Mouse (Mus musculus) kidney, postnatal 25 days (tissue): ENCODE measurements around the gene Gstcd.

Experiments
- DNase-seq, 2 experiments: peaks; one replicate each; pipeline ENCODE4 v3.0.0; 2021; ENCODE audit warnings: mixed read lengths in 2 of 2

Gstcd gene

DNA sequence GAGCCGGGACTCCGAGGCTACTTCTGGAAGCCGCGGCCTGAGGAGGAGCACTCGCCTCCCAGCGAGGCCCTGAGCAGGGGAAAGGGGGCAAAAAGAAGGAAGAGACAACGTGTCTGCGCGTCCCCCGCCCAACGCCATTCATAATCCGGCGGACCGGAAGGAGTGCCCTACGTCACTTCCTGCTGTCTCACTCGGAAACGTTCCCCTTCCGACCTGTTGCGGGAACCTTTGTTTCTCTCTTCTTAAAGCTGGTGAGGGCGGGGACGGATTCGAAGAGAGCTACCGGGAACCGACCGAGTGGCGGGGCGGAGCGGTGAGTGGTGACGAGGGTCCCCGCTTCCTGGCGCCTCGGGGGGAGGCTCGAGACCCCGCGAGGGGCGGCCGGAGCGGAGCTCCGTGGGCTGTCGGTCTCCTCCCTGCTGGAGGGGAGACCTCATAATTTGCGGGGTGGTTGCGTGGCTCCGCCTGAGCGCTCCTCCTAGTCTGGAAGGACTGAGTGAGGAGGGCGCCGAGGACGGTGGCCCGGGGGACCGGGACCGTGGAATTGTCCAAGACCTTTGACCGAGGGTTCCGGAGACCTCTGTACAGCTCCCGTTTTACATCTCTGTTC lies at the start of gene Gstcd, which contains the start of gene Ints12:
TSS of gene Gstcd (minus strand) at position 370 of the 610 bp plus-strand sequence.
TSS of gene Ints12 (plus strand) at position 177 of the 610 bp plus-strand sequence.
- peak; percentile 94 for DNase-seq

DNA sequence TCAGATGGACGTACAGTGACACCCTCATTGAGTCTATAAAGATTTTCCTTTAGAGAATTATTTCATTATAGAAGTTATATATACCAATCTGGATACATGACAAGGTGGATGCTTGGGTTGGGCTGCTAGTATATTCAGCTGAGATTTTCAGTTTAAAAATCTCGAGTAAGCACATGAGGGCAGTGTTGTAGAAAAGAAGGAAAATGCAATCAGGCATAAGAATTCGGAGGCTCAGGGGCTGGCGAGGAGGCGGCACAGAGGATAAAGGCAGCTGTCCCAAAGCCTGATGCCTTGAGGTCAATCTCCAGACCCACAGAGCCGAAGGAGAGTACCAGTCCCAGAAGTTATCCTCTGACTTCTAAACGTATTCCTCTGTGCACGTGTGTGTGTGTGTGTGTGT lies 40.8 kb upstream of the Gstcd start:
- no peak for DNase-seq

GRCm38 (mm10) chr3:133131372-133131771 lies 39.5 kb upstream of the Gstcd start:
- DNase-seq: no peak

DNA sequence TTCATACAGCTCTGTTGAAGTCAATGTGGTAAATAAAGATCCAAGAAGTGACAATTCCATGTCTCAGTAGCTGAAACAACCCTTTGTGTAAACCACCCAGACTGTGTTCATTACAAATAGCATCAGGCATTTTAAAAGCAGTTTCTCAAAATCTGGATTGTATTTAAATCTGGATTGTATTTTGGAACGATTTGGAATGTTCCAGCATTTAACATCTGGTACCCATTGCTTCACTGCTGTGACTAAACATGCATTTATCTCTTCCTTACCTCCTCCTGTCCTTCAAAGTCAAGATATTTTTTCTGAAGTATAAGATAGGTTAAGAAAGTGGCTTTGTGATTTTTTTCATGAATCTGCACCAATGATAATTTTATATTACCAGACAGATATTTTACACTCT lies 21.4 kb upstream of the Gstcd start:
- DNase-seq: no peak

- DNase-seq: peak; percentile 30 to 57
Observed at GRCm38 (mm10) chr3:133111741-133112140, 19.9 kb upstream of the Gstcd start.

DNA sequence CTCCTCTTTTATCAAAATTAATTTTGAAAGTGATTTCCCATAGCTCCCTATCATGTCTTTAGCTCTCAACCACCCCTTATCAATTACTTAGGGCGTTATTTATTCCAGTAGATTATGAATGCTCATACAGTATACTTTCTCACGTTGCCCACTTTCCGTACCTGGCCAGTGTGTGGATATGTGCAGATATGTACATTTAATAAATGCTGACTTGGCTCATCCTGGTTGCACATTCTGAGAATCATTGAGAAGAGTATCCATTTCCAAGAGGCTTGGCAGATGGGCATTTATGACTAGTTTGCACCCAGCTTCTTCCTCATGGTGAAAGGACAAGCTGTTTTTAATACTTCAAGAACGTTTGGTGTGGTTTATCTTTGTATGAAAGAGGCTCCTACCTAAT lies 18.0 kb upstream of the Gstcd start:
- DNase-seq: no peak

DNA sequence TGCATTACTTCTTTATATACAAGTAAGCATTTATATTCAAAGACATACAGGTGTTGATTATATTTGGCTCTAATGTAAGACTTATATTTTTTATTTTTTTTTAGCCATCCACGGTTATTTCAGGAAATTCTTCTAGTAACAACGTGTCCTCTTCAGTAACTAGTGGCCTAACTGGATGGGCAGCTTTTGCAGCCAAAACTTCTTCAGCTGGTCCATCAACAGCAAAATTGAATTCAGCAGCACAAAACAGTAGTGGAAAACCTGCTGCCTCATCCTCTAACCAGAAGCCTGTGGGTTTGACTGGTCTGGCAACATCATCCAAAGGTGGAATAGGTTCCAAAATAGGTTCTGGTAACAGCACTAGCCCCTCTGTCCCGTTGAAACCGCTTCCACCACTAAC lies 16.9 kb upstream of the Gstcd start:
- peak; percentile 30 to 41 for DNase-seq

DNA sequence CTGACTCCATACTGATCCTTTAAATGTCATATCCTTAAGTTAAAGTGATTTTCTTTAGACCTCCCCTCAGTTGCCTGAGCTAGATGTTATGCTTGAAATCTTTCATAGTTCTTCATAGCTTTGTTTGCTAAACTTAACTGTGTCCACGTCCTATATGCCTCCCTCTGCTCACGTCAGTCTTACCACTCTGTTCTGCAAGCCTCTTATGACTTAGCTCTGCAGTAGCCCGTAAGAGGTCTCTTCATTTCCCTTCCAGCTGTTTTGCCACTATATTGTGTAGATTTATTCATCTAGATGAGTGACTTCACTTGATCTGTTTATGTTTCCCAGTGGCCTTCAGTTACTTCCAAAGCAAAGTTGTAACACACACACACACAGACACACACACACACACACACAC lies 12.6 kb upstream of the Gstcd start:
- no peak for DNase-seq

- no peak for DNase-seq
Observed at GRCm38 (mm10) chr3:133103768-133104167, 11.9 kb upstream of the Gstcd start.

GRCm38 (mm10) chr3:133098909-133099308 lies 7.1 kb upstream of the Gstcd start:
- no peak for DNase-seq

DNA sequence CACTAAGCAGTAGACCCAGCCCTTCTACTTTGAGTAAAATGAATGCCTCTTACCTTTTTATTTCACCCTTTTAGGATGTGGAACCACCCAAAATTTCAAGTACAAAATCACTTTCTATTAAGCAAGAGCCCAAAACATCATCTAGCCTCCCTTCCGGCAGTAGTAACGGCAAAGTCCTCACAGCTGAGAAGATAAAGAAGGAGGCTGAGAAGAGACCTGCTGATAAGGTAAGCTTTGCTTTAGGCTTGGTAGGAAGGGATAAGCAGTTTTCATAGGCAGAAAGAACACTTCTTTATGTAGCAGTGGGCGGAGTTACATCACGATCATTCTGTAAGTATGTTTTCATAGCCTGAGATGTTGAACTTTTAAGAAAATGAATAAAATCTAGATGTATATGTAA lies 6.5 kb upstream of the Gstcd start:
- DNase-seq: no peak

DNA sequence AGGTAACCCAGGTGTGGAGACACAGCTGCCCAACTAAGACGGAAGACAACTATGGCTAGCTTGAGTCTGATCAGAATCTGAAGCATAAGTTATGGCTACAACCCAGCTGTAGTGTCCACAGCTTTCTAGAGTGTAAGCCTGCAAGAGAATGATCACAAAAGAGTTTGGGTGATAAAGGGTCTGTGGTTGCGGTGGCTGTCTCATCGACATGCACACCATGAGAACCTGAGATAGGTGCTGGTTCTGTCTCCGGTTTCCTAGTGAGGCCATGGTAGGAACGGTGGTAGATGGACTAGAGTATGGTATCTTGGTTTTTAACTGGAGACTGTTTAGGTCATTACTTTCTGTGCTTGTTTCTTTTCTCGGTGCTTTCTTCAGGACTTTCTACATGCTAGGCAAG lies 6.1 kb upstream of the Gstcd start:
- DNase-seq: no peak

DNA sequence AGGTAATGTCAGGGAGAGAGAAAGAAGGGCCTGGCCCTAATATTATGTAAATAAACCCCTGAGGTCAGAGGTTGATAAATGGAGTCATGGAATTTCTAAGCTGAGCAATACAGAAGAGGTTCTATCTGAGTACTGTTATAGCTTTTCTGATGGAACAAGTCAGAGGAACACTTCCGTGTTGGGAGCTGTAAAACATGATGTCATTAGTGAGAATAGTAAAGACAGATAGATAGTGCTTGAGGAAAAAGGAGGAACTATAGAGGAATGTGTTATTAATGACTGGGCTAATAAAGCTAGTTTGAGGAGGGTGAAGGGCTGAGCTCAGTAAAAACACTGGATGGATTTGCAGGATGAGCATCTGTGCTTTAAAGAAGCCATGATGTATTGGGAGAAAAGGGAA lies 2.5 kb upstream of the Gstcd start:
- no peak for DNase-seq

DNA sequence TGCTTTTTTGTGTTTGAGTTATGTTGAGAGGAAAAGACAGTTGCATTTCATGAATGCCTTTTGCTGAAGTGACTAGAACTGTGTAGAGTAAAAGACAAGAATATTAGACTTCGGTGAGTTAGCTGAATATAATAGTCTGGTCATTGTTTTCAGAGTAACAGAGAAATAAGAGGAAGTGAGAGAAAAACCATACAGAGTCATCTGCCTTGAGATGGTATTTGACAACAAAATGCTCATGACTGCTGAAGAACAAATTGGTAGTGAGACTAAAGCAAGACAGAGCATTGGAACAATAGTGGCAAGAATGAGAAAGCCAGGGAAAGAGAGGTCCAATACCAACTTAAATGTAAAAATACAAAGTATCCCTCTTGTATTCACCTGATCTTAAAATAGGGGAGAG lies 1.1 kb upstream of the Gstcd start:
- no peak for DNase-seq

- no peak for DNase-seq
Observed at GRCm38 (mm10) chr3:133092274-133092853, 531 bp upstream of the Gstcd start.

DNA sequence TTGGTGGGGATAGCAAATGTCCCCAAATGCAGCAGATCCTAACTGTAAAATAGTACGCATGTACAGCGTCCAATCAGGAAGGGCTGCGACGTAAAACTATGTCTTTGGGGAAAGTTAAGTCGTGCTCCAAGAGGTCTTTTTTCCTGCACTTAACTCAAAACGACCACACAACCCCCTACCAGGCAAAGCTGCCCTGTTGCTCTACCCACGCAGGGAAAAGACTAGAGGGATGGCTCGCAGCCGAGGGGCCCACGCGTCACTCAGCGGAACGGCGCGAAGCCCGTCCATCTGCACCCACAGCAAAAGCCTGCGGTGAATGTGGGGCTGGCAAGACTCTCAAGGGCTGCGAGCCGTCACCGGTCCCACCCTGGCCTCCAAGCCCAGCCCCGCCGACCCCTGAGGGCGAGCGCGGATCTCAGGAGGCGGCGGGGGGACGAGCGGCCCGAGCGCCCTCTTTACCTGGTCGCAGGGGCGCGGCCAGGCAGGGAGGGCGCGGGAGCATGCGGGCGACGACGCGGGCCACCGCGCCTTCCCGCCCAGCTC lies 641 bp downstream of the Gstcd start:
- DNase-seq: peak; percentile 22 to 60

GRCm38 (mm10) chr3:133090247-133091120 lies 1.3 kb downstream of the Gstcd start:
- DNase-seq: no peak

GRCm38 (mm10) chr3:133085858-133086257 lies 6.0 kb downstream of the Gstcd start:
- DNase-seq: no peak

DNA sequence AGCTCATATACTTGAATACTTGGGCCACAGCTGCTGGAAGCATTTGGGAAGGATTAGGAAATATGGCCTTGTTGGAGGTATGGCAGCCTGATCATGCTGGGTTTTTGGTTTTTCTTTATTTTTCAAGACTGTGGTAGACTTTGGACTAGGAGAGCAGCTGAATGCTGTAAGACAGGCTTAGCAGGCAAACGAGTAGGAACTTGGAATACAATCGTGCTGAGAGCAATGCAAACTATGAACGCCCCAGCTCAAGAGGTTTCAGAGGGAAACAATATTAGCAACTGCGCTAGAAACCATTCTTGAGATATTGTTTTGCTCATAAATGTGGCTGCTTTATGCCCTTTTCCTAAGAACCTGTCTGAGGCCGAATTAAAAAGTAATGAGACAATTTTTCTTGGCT lies 9.1 kb downstream of the Gstcd start:
- DNase-seq: no peak

GRCm38 (mm10) chr3:133075560-133075959 lies 16.3 kb downstream of the Gstcd start:
- DNase-seq: no peak

- no peak for DNase-seq
Observed at GRCm38 (mm10) chr3:133052068-133052467, 39.8 kb downstream of the Gstcd start.

GRCm38 (mm10) chr3:133033145-133033755 lies 58.6 kb downstream of the Gstcd start:
- no peak for DNase-seq

GRCm38 (mm10) chr3:133026977-133027376 lies 64.9 kb downstream of the Gstcd start:
- no peak for DNase-seq
